Mouse (Mus musculus): ENCODE measurements at regions not wholly inside any gene's neighbourhood (a gene's known extent, or its start where the extent isn't known, plus 50 kb on each side); places are given as distances from the start of the nearest gene placed in this dataset.

GRCm38 (mm10) chr3:121902246-121902645 lies 50.1 kb upstream of the Arhgap29 start:
- DNase-seq (ENCODE audit: low read depth, low spot score) = no peak

GRCm38 (mm10) chr3:121900429-121900844 lies 51.9 kb upstream of the Arhgap29 start:
- no peak for DNase-seq (ENCODE audit: low read depth, low spot score)

- no peak for DNase-seq (ENCODE audit: low read depth, low spot score)
Observed at GRCm38 (mm10) chr3:121897821-121898574, 54.3 kb upstream of the Arhgap29 start.

- DNase-seq (ENCODE audit: low read depth, low spot score) = no peak
Observed at GRCm38 (mm10) chr3:121893606-121894005, 58.7 kb upstream of the Arhgap29 start.

- DNase-seq (ENCODE audit: low read depth, low spot score) = no peak
Observed at GRCm38 (mm10) chr3:121892675-121893074, 59.7 kb upstream of the Arhgap29 start.

GRCm38 (mm10) chr3:121891338-121891737 lies 61.0 kb upstream of the Arhgap29 start:
- no peak for DNase-seq (ENCODE audit: low read depth, low spot score)

- no peak for DNase-seq (ENCODE audit: low read depth, low spot score)
Observed at GRCm38 (mm10) chr3:121890563-121890962, 61.8 kb upstream of the Arhgap29 start.

- peak; percentile 43 for DNase-seq (ENCODE audit: low read depth, low spot score)
Observed at GRCm38 (mm10) chr3:121886870-121887605, 65.3 kb upstream of the Arhgap29 start.

GRCm38 (mm10) chr3:121886309-121886708 lies 66.0 kb upstream of the Arhgap29 start:
- no peak for DNase-seq (ENCODE audit: low read depth, low spot score)

GRCm38 (mm10) chr3:121885265-121886178 lies 66.8 kb upstream of the Arhgap29 start:
- no peak for DNase-seq (ENCODE audit: low read depth, low spot score)

- DNase-seq (ENCODE audit: low read depth, low spot score) = peak; percentile 94
Observed at GRCm38 (mm10) chr3:121884328-121885248, 67.8 kb upstream of the Arhgap29 start.

- DNase-seq (ENCODE audit: low read depth, low spot score) = no peak
Observed at GRCm38 (mm10) chr3:121880355-121880754, 65.3 kb upstream of the Abcd3 start.

- DNase-seq (ENCODE audit: low read depth, low spot score) = no peak
Observed at GRCm38 (mm10) chr3:121875072-121875471, 60.0 kb upstream of the Abcd3 start.

- DNase-seq (ENCODE audit: low read depth, low spot score) = no peak
Observed at GRCm38 (mm10) chr3:121874576-121874975, 59.5 kb upstream of the Abcd3 start.

GRCm38 (mm10) chr3:121873572-121873971 lies 58.5 kb upstream of the Abcd3 start:
- DNase-seq (ENCODE audit: low read depth, low spot score) = no peak

- no peak for DNase-seq (ENCODE audit: low read depth, low spot score)
Observed at GRCm38 (mm10) chr3:121872685-121873084, 57.6 kb upstream of the Abcd3 start.

- DNase-seq (ENCODE audit: low read depth, low spot score) = no peak
Observed at GRCm38 (mm10) chr3:121871795-121872194, 56.7 kb upstream of the Abcd3 start.

- no peak for DNase-seq (ENCODE audit: low read depth, low spot score)
Observed at GRCm38 (mm10) chr3:121870726-121871125, 55.6 kb upstream of the Abcd3 start.

- DNase-seq (ENCODE audit: low read depth, low spot score) = no peak
Observed at GRCm38 (mm10) chr3:121869694-121870093, 54.6 kb upstream of the Abcd3 start.

GRCm38 (mm10) chr3:121867301-121867700 lies 52.2 kb upstream of the Abcd3 start:
- DNase-seq (ENCODE audit: low read depth, low spot score) = no peak
